7 mouse cellular contexts compared by ENCODE assay signal in the genomic region with DNA sequence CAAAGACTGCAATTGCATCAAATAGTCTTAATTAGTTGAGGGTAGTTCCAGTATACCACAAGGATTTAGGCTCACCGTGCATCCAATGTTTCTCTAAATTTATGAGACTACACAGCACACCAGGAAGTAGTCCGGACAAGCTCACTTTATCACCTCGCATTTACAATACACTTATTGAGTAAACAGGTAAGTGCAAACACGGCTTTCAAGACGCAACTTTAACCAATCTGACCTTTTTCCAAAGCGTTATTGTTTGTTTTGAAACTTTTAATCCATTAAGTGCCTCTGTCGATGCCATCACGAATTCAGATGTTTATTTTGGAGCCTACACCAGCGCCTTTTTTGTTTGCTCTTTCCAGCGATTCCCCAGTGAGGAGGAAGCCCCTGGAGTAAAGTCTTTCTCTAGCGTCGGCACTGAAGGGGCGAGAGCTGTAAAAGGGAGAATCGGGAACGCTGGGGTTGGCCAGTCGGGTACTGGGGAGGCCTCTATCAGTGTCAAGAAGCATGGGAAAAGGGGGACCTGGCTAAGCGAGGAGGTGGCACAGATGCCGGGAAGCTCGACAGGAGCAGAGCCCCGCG. TPM values are rescaled to one million over a fixed set of nuclear protein-coding genes. Genes with fewer than 3 reads are reported as not detected.
DNase-seq lines count a peak whose midpoint lies in the region; ATAC-seq lines count a peak whose summit lies in the region.

No protein-coding gene starts in this region.

- H3K9me3 ChIP-seq in lung, embryonic 16.5 days (ENCODE audit: control insufficient read depth, low read length) = no peaks in the 10 kb centered on the region
- H3K9me3 ChIP-seq in embryonic facial prominence, embryonic 15.5 days (replicated peaks) = no peaks in the 10 kb centered on the region
- no peaks in the 10 kb centered on the region for H3K9me3 ChIP-seq in limb, embryonic 15.5 days
- H3K9me3 ChIP-seq in stomach, embryonic 14.5 days (ENCODE audit: control insufficient read depth, low read depth, low read length) = no peaks in the 10 kb centered on the region

- peak overlapping the region; percentile 90 for H3K4me3 ChIP-seq in lung, embryonic 16.5 days (ENCODE audit: low read length)
- H3K4me3 ChIP-seq in embryonic facial prominence, embryonic 15.5 days (replicated peaks) = peak overlapping the region; percentile 80
- H3K4me3 ChIP-seq in limb, embryonic 15.5 days = peak overlapping the region; percentile 72
- peak overlapping the region; percentile 87 for H3K4me3 ChIP-seq in stomach, embryonic 14.5 days (ENCODE audit: low read depth, low read length)

- peak overlapping the region; percentile 78 for H3K4me2 ChIP-seq in lung, embryonic 16.5 days (ENCODE audit: low read depth, low read length)
- peak overlapping the region; percentile 62 for H3K4me2 ChIP-seq in embryonic facial prominence, embryonic 15.5 days (replicated peaks)
- peak overlapping the region; percentile 67 for H3K4me2 ChIP-seq in limb, embryonic 15.5 days
- H3K4me2 ChIP-seq in stomach, embryonic 14.5 days (replicated peaks; ENCODE audit: low read depth, low read length) = peak overlapping the region; percentile 63

- peaks cover 34% of the 10 kb centered on the region for H3K36me3 ChIP-seq in lung, embryonic 16.5 days (ENCODE audit: control insufficient read depth, insufficient read depth, low read length)
- H3K36me3 ChIP-seq in embryonic facial prominence, embryonic 15.5 days = peaks cover 33% of the 10 kb centered on the region
- peaks cover 46% of the 10 kb centered on the region for H3K36me3 ChIP-seq in limb, embryonic 15.5 days
- H3K36me3 ChIP-seq in stomach, embryonic 14.5 days (ENCODE audit: control insufficient read depth, insufficient read depth, low read length) = peaks cover 43% of the 10 kb centered on the region

- peaks cover 15% of the 10 kb centered on the region for H3K4me1 ChIP-seq in lung, embryonic 16.5 days (replicated peaks; ENCODE audit: control insufficient read depth, insufficient read depth, low read length)
- H3K4me1 ChIP-seq in embryonic facial prominence, embryonic 15.5 days = peaks cover 19% of the 10 kb centered on the region
- peaks cover 17% of the 10 kb centered on the region; the same call in 1 of the 2 replicates for H3K4me1 ChIP-seq in limb, embryonic 15.5 days
- H3K4me1 ChIP-seq in stomach, embryonic 14.5 days (ENCODE audit: control insufficient read depth, insufficient read depth, low read length) = peaks cover 4% of the 10 kb centered on the region; the same call in 1 of the 2 replicates

- under 1% methylated on average over 21 of the region's 21 CpGs for WGBS in lung, embryonic 16.5 days
- WGBS in embryonic facial prominence, embryonic 15.5 days = 1% methylated on average over 21 of the region's 21 CpGs
- WGBS in limb, embryonic 15.5 days = under 1% methylated on average over 21 of the region's 21 CpGs
- WGBS in stomach, embryonic 14.5 days = under 1% methylated on average over 21 of the region's 21 CpGs

- H3K27ac ChIP-seq in lung, embryonic 16.5 days (ENCODE audit: low read length) = peak overlapping the region; percentile 94
- H3K27ac ChIP-seq in embryonic facial prominence, embryonic 15.5 days (replicated peaks) = peak overlapping the region; percentile 98
- peak overlapping the region; percentile 97 for H3K27ac ChIP-seq in limb, embryonic 15.5 days
- H3K27ac ChIP-seq in stomach, embryonic 14.5 days (ENCODE audit: low read length) = peak overlapping the region; percentile 95

- DNase-seq in lung, postnatal 4 days = no peak
- DNase-seq in spleen, postnatal 10 days (ENCODE audit: low spot score in 2 of 2) = no peak
- no peak for DNase-seq in adrenal gland, postnatal 14 days

- no peak for ATAC-seq in lung, embryonic 16.5 days (ENCODE audit: low read depth)
- ATAC-seq in embryonic facial prominence, embryonic 15.5 days (ENCODE audit: insufficient number of reproducible peaks, low FRiP score, low TSS enrichment, low read depth) = no peak; the same call in 1 of the 2 replicates
- ATAC-seq in limb, embryonic 15.5 days (ENCODE audit: insufficient number of reproducible peaks, low FRiP score, low TSS enrichment, low read depth) = no peak; the same call in 1 of the 2 replicates
- ATAC-seq in stomach, embryonic 14.5 days (ENCODE audit: insufficient number of reproducible peaks, insufficient read depth, low FRiP score, low read depth) = no peak

- no peaks in the 10 kb centered on the region for H3K27me3 ChIP-seq in lung, embryonic 16.5 days (ENCODE audit: control insufficient read depth, insufficient read depth, low read depth, low read length)
- no peaks in the 10 kb centered on the region for H3K27me3 ChIP-seq in embryonic facial prominence, embryonic 15.5 days
- no peaks in the 10 kb centered on the region for H3K27me3 ChIP-seq in limb, embryonic 15.5 days
- H3K27me3 ChIP-seq in stomach, embryonic 14.5 days (ENCODE audit: control insufficient read depth, insufficient read depth, low read length) = no peaks in the 10 kb centered on the region

- peak overlapping the region; percentile 91 for H3K9ac ChIP-seq in lung, embryonic 16.5 days (ENCODE audit: low read length)
- peak overlapping the region; percentile 78 for H3K9ac ChIP-seq in embryonic facial prominence, embryonic 15.5 days
- peak overlapping the region; percentile 75 for H3K9ac ChIP-seq in limb, embryonic 15.5 days
- peak overlapping the region; percentile 98 for H3K9ac ChIP-seq in stomach, embryonic 14.5 days (replicated peaks; ENCODE audit: low read depth, low read length)

RNA-seq across cellular contexts. Expression of a gene that starts 0.7 kb away (rescaled TPM):
- polyA plus RNA-seq in lung, embryonic 16.5 days (2015; fragmentation: Nextera tagmentation; extraction: Ambion mirVana) = 7.5 and 12.2 TPM in 2 replicates
- polyA plus RNA-seq in embryonic facial prominence, embryonic 15.5 days (2015; fragmentation: Nextera tagmentation; extraction: Ambion mirVana) = 7.8 and 8.1 TPM in 2 replicates
- polyA plus RNA-seq in limb, embryonic 15.5 days (2015; fragmentation: Nextera tagmentation; extraction: Ambion mirVana) = 7.9 and 8.4 TPM in 2 replicates
- polyA plus RNA-seq in stomach, embryonic 14.5 days (2014; fragmentation: Nextera tagmentation; extraction: Ambion mirVana) = 12.7 and 14.1 TPM in 2 replicates
- 12.9 and 14.3 TPM in 2 replicates for total RNA-seq in adrenal gland, postnatal 14 days (2021)

RNA-seq across cellular contexts. Expression of a gene that starts 36.5 kb away (rescaled TPM):
- polyA plus RNA-seq in lung, embryonic 16.5 days (2015; fragmentation: Nextera tagmentation; extraction: Ambion mirVana) = 30.8 and 31.8 TPM in 2 replicates
- 24.5 and 29.5 TPM in 2 replicates for polyA plus RNA-seq in embryonic facial prominence, embryonic 15.5 days (2015; fragmentation: Nextera tagmentation; extraction: Ambion mirVana)
- 26.2 and 26.7 TPM in 2 replicates for polyA plus RNA-seq in limb, embryonic 15.5 days (2015; fragmentation: Nextera tagmentation; extraction: Ambion mirVana)
- polyA plus RNA-seq in stomach, embryonic 14.5 days (2014; fragmentation: Nextera tagmentation; extraction: Ambion mirVana) = 26.1 and 31.2 TPM in 2 replicates
- 25.3 and 32.9 TPM in 2 replicates for total RNA-seq in adrenal gland, postnatal 14 days (2021)

RNA-seq across cellular contexts. Expression of a gene that starts 36.6 kb away (rescaled TPM):
- 37.8 and 38.3 TPM in 2 replicates for polyA plus RNA-seq in lung, embryonic 16.5 days (2015; fragmentation: Nextera tagmentation; extraction: Ambion mirVana)
- polyA plus RNA-seq in embryonic facial prominence, embryonic 15.5 days (2015; fragmentation: Nextera tagmentation; extraction: Ambion mirVana) = 25.9 and 28.9 TPM in 2 replicates
- 25.5 and 26.4 TPM in 2 replicates for polyA plus RNA-seq in limb, embryonic 15.5 days (2015; fragmentation: Nextera tagmentation; extraction: Ambion mirVana)
- polyA plus RNA-seq in stomach, embryonic 14.5 days (2014; fragmentation: Nextera tagmentation; extraction: Ambion mirVana) = 28.7 and 32.7 TPM in 2 replicates
- 4.5 and 4.9 TPM in 2 replicates for total RNA-seq in adrenal gland, postnatal 14 days (2021)

RNA-seq across cellular contexts. Expression of a gene that starts 55.6 kb away (rescaled TPM):
- 2.8 and 13.9 TPM in 2 replicates for polyA plus RNA-seq in lung, embryonic 16.5 days (2015; fragmentation: Nextera tagmentation; extraction: Ambion mirVana)
- polyA plus RNA-seq in embryonic facial prominence, embryonic 15.5 days (2015; fragmentation: Nextera tagmentation; extraction: Ambion mirVana) = 2.5 and 2.7 TPM in 2 replicates
- 2.6 and 5.1 TPM in 2 replicates for polyA plus RNA-seq in limb, embryonic 15.5 days (2015; fragmentation: Nextera tagmentation; extraction: Ambion mirVana)
- 2.0 and 2.4 TPM in 2 replicates for polyA plus RNA-seq in stomach, embryonic 14.5 days (2014; fragmentation: Nextera tagmentation; extraction: Ambion mirVana)
- 25.9 and 489 TPM in 2 replicates for total RNA-seq in adrenal gland, postnatal 14 days (2021)
